Mouse (Mus musculus): ENCODE data around the gene Rab3gap1. TPM values are rescaled to one million over a fixed set of nuclear protein-coding genes. Genes with fewer than 3 reads are reported as not detected.

The Rab3gap1 gene
- polyA plus RNA-seq, 1 experiment from 2014 or later = 13.5 TPM

DNA sequence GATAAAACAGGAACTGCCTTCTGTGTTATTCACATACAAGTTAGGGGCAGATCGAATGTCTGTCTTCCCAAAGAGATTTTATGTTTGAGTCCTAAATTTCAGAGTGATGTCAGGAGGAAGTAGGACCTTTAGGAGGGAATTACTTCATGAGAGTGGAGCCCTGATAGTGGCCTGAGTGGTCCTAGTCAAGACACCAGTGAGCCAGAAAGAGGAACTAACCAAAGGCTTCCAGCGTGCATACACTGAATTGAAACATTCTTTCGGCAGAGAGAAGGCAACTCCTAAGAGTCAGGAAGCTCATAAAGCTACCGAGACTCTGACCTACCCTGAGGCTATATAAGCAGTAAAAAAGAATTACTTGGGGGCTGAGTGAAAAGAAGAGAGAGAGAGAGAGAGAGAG, 32.0 kb upstream of the Rab3gap1 start:
- Histone ChIP-seq H3K36me3 (ENCODE audit: control insufficient read depth, insufficient read depth, low read length) (no peaks in the 10 kb centered on the region), H3K4me3 (ENCODE audit: low read depth, low read length) (no peak overlapping the region), H3K9me3 (ENCODE audit: control insufficient read depth, low read length) (no peaks in the 10 kb centered on the region), H3K9ac (ENCODE audit: low read length) (no peak overlapping the region), H3K4me1 (replicated peaks; ENCODE audit: control insufficient read depth, insufficient read depth) (no peaks in the 10 kb centered on the region), H3K27ac (replicated peaks) (no peak overlapping the region), H3K4me2 (replicated peaks; ENCODE audit: low read depth) (no peak overlapping the region), H3K27me3 (ENCODE audit: control insufficient read depth, insufficient read depth, low read length) (no peaks in the 10 kb centered on the region)
- WGBS = 74% methylated on average over 4 of the region's 4 CpGs
- TF ChIP-seq EP300 (optimal IDR thresholded peaks at IDR 0.05) (no peak), CTCF (IDR thresholded peaks at IDR 0.05; ENCODE audit: low read depth) (no peak)
- ATAC-seq (ENCODE audit: low FRiP score, low TSS enrichment) (no peak), DNase-seq (ENCODE audit: low spot score) (no peak)

DNA sequence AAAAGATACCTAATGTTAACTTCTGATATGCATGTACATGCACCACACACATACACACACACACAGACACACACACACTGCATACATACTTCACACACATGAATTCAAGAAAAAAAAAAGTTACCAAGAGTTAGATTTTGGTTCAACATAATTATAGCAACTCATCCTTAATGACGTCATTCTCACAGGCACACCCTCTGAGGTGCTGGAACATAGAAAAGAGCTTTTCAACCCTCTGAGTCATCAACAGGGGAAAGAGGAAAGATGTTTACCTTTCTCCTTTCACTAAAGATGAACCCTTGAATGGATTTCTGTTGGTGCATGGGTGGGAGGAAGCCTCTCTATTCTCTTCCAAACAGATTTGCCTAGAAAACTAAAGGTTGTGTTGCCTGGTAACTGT, 30.0 kb upstream of the Rab3gap1 start:
- H3K4me1 ChIP-seq (replicated peaks; ENCODE audit: control insufficient read depth, insufficient read depth) = no peaks in the 10 kb centered on the region
- H3K9ac ChIP-seq (ENCODE audit: low read length) = no peak overlapping the region
- no peak for DNase-seq (ENCODE audit: low spot score)
- H3K4me3 ChIP-seq (ENCODE audit: low read depth, low read length) = no peak overlapping the region
- 44% methylated on average over 1 of the region's 1 CpGs for WGBS
- ATAC-seq (ENCODE audit: low FRiP score, low TSS enrichment) = no peak
- TF ChIP-seq EP300 (optimal IDR thresholded peaks at IDR 0.05) = no peak
- no peak for TF ChIP-seq CTCF (IDR thresholded peaks at IDR 0.05; ENCODE audit: low read depth)
- H3K27ac ChIP-seq (replicated peaks) = no peak overlapping the region
- H3K4me2 ChIP-seq (replicated peaks; ENCODE audit: low read depth) = no peak overlapping the region
- H3K36me3 ChIP-seq (ENCODE audit: control insufficient read depth, insufficient read depth, low read length) = no peaks in the 10 kb centered on the region
- H3K27me3 ChIP-seq (ENCODE audit: control insufficient read depth, insufficient read depth, low read length) = no peaks in the 10 kb centered on the region
- H3K9me3 ChIP-seq (ENCODE audit: control insufficient read depth, low read length) = no peaks in the 10 kb centered on the region

DNA sequence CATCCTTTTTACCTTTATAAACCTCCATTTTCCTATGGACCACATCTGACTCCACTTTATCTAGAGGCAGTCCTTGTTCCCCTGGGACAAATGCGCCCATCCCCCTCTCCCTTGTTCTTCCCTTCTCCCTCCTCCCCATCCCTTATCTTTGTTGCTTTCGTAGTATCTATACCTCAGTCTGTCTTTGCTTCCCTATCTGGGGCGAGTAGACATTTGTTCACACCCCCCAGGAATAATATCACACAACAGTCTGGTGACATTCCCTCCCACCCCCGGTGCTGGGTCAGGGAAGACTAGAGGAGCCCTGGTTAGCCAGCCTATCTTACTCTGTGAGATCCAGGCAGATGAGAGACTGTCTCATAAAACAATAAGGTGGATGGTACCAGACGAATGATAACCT, 23.1 kb upstream of the Rab3gap1 start:
- H3K9me3 ChIP-seq (ENCODE audit: control insufficient read depth, low read length) = no peaks in the 10 kb centered on the region
- no peak overlapping the region for H3K4me3 ChIP-seq (ENCODE audit: low read depth, low read length)
- 75% methylated on average over 5 of the region's 5 CpGs for WGBS
- no peaks in the 10 kb centered on the region for H3K36me3 ChIP-seq (ENCODE audit: control insufficient read depth, insufficient read depth, low read length)
- no peak for TF ChIP-seq CTCF (IDR thresholded peaks at IDR 0.05; ENCODE audit: low read depth)
- TF ChIP-seq EP300 (optimal IDR thresholded peaks at IDR 0.05) = no peak
- no peak overlapping the region for H3K9ac ChIP-seq (ENCODE audit: low read length)
- H3K4me1 ChIP-seq (replicated peaks; ENCODE audit: control insufficient read depth, insufficient read depth) = no peaks in the 10 kb centered on the region
- H3K4me2 ChIP-seq (replicated peaks; ENCODE audit: low read depth) = no peak overlapping the region
- no peak for ATAC-seq (ENCODE audit: low FRiP score, low TSS enrichment)
- DNase-seq (ENCODE audit: low spot score) = no peak
- no peaks in the 10 kb centered on the region for H3K27me3 ChIP-seq (ENCODE audit: control insufficient read depth, insufficient read depth, low read length)
- no peak overlapping the region for H3K27ac ChIP-seq (replicated peaks)

DNA sequence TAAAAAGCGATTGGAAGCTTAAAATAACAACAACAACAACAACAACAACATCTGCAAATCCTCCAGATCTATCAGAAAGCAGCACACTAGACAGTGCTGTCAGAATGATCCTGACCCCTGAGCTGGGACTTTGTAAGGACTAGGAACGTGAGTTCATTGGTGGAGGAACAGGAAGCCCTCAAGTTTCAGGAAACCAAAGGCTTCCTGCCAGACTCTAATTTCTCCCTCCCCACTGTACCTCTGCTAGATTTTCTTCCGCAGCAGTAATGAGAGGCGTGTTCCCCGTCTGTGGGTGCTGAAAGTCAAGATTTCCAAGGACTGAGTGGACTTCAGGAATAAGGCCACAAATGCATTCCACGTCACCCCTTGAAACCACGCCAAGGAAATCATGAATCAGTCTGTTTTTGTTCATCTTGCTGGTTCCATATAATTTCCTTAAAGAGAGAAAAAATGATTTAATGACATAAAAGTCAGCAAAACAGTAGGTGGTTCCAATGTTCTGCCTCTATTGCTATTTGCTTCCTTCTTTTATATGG, 18.4 kb upstream of the Rab3gap1 start:
- Histone ChIP-seq H3K4me1 (replicated peaks; ENCODE audit: control insufficient read depth, insufficient read depth) (no peaks in the 10 kb centered on the region), H3K27me3 (ENCODE audit: control insufficient read depth, insufficient read depth, low read length) (no peaks in the 10 kb centered on the region), H3K36me3 (ENCODE audit: control insufficient read depth, insufficient read depth, low read length) (no peaks in the 10 kb centered on the region), H3K9ac (ENCODE audit: low read length) (no peak overlapping the region), H3K4me2 (replicated peaks; ENCODE audit: low read depth) (no peak overlapping the region), H3K27ac (replicated peaks) (no peak overlapping the region), H3K4me3 (ENCODE audit: low read depth, low read length) (no peak overlapping the region), H3K9me3 (ENCODE audit: control insufficient read depth, low read length) (no peaks in the 10 kb centered on the region)
- TF ChIP-seq EP300 (optimal IDR thresholded peaks at IDR 0.05) = no peak
- TF ChIP-seq CTCF (IDR thresholded peaks at IDR 0.05; ENCODE audit: low read depth) = no peak
- 71% methylated on average over 7 of the region's 7 CpGs for WGBS
- no peak for ATAC-seq (ENCODE audit: low FRiP score, low TSS enrichment)
- DNase-seq (ENCODE audit: low spot score) = no peak

DNA sequence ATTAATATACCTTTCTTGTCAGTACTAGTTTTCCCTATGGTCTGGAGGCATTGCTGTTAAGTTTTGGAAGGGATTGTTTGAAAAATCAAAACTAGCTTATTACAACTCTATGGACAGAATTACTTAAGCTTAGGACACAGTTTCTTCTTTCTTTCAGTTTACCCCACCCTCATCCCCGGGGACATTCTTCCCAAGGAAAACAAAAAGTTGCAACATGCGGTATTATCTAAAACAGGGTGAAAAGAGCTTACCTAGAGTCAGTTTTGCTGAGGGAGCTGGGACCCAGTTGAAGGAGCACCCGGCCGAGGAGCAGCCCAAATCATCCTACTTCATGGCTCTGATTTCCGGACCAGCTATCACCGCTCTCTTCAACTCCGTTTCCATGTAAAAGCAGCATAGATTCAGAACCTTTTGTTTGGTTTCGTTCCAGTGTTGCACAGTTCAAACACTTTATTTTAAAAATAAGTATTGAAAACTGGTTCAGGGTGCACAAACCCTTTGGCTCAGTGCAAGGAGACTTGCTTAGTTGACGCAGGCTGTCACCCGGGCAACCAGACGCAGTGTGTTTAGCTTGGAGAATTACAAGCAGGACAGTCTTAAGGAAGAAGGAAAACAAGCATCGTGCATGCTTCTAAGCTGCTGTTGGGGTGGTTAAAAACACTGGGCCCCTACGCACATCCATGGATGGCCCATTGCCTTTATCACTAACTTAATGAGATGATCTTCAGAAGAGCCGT, 13.9 kb upstream of the Rab3gap1 start, which contains the start of gene Map3k19:
Map3k19 (minus strand) TSS at position 546 of the 737 bp plus-strand sequence.
- no peaks in the 10 kb centered on the region for H3K4me1 ChIP-seq (replicated peaks; ENCODE audit: control insufficient read depth, insufficient read depth)
- H3K4me3 ChIP-seq (ENCODE audit: low read depth, low read length) = no peak within 1 kb of the TSS
- no peak within 1 kb of the TSS for H3K9ac ChIP-seq (ENCODE audit: low read length)
- no peak for ATAC-seq (ENCODE audit: low FRiP score, low TSS enrichment)
- WGBS = 68% methylated on average over 14 of the region's 14 CpGs
- no peaks in the 10 kb centered on the region for H3K27me3 ChIP-seq (ENCODE audit: control insufficient read depth, insufficient read depth, low read length)
- H3K36me3 ChIP-seq (ENCODE audit: control insufficient read depth, insufficient read depth, low read length) = no peaks in the 10 kb centered on the region
- no peaks in the 10 kb centered on the region for H3K9me3 ChIP-seq (ENCODE audit: control insufficient read depth, low read length)
- no peak for DNase-seq (ENCODE audit: low spot score)
- no peak within 1 kb of the TSS for H3K27ac ChIP-seq (replicated peaks)
- TF ChIP-seq EP300 (optimal IDR thresholded peaks at IDR 0.05) (no peak), CTCF (IDR thresholded peaks at IDR 0.05; ENCODE audit: low read depth) (no peak)
- no peak within 1 kb of the TSS for H3K4me2 ChIP-seq (replicated peaks; ENCODE audit: low read depth)

DNA sequence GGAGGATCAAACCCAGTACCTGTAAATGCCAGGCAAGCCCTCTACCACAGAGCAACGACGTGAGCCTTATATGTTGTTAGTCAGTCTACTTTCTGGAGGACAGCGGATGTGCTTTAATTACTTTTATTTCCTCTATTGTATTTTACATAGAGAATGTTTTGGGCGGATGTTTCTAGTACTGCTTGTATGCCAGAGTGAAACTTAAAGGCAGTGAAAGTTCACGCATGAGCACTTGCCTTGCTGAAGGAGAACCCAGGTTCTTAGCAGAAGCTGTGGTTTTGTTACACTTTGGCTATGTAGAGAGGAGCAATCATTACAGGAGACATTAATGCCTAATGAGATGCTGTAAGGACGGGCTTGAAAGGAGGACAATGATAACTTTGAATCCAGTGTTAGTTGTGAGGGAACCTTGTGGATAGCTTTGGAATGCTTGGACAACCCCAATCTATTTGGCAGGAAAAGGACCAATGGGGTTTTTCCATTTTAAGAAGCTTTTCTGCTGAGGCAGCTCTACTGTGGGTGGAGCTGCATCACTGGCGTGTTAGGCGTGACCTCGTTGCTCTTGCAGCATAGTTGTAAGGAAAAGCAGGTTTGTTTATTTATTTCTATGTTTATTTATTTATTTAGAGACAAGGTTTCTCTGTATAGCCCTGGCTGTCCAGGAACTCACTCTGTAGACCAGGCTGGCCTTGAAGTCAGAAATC, 9.5 kb upstream of the Rab3gap1 start:
- 80% methylated on average over 9 of the region's 9 CpGs for WGBS
- H3K27me3 ChIP-seq (ENCODE audit: control insufficient read depth, insufficient read depth, low read length) = no peaks in the 10 kb centered on the region
- DNase-seq (ENCODE audit: low spot score) (no peak), ATAC-seq (ENCODE audit: low FRiP score, low TSS enrichment) (no peak)
- H3K4me3 ChIP-seq (ENCODE audit: low read depth, low read length) = no peak overlapping the region
- TF ChIP-seq CTCF (IDR thresholded peaks at IDR 0.05; ENCODE audit: low read depth) (no peak), EP300 (optimal IDR thresholded peaks at IDR 0.05) (no peak)
- no peak overlapping the region for H3K9ac ChIP-seq (ENCODE audit: low read length)
- H3K9me3 ChIP-seq (ENCODE audit: control insufficient read depth, low read length) = no peaks in the 10 kb centered on the region
- no peak overlapping the region for H3K4me2 ChIP-seq (replicated peaks; ENCODE audit: low read depth)
- H3K27ac ChIP-seq (replicated peaks) = no peak overlapping the region
- no peaks in the 10 kb centered on the region for H3K4me1 ChIP-seq (replicated peaks; ENCODE audit: control insufficient read depth, insufficient read depth)
- no peaks in the 10 kb centered on the region for H3K36me3 ChIP-seq (ENCODE audit: control insufficient read depth, insufficient read depth, low read length)
